Mouse (Mus musculus): Measurements from ENCODE around the gene Sarm1. TPM values are rescaled to one million over a fixed set of nuclear protein-coding genes. Genes with fewer than 3 reads are reported as not detected.

Gene Sarm1
- polyA plus RNA-seq, 1 experiment from 2014 or later: 0.16 TPM

DNA sequence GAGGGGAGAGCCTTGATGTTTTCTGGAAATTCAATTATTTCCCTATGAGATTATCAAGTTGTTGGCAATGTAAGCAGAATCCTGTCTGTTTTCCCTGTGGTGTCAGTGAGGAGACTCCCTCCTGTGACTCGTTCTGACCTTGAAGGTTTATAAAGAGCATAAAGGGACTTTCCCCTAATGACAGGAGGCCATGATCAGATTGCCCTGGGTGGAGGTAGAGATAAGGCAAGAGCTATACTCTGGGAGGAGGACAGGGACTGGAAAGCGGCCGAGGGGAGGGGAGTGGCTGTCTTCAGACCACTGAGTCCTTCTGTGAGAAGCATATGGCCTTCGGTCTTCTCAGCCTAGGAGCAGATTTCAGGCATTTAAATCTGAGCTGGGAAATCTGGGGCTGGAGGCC, 63.5 kb downstream of the Sarm1 start:
- ATAC-seq (ENCODE audit: low read depth) (no peak), DNase-seq (no peak)
- no peak overlapping the region for H3K4me3 ChIP-seq (replicated peaks)
- H3K27ac ChIP-seq: no peak overlapping the region
- 34% methylated on average over 4 of the region's 4 CpGs for WGBS (ENCODE audit: insufficient replicate concordance)
- peaks cover 13% of the 10 kb centered on the region for H3K4me1 ChIP-seq (replicated peaks)
- no peak overlapping the region for H3K4me2 ChIP-seq
- peaks cover 10% of the 10 kb centered on the region for H3K27me3 ChIP-seq
- H3K9ac ChIP-seq: no peak overlapping the region
- no peaks in the 10 kb centered on the region for H3K9me3 ChIP-seq (replicated peaks)
- no peaks in the 10 kb centered on the region for H3K36me3 ChIP-seq

DNA sequence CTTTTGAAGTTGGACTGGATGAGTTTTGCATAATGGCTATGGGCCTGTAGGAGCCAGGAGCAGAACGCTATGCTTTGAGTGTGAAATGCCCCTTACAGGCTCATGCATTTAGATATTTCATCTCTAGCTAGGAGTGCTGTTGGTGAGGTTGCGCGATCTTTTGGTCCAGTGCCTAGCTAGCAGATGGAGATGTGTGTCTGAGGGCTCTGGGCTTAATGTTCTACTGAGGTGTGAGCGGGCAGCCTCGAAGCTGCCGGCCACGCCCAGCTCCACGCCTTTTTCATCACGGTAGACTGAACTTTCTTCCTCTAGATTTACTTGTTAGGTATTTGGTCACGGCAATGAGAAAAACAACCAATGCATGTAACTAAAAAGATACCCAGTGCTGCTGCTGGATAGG, 66.4 kb downstream of the Sarm1 start:
- H3K4me3 ChIP-seq (replicated peaks): no peak overlapping the region
- H3K9ac ChIP-seq: no peak overlapping the region
- H3K27ac ChIP-seq: no peak overlapping the region
- no peaks in the 10 kb centered on the region for H3K36me3 ChIP-seq
- H3K4me1 ChIP-seq (replicated peaks): peaks cover 11% of the 10 kb centered on the region
- peaks cover 7% of the 10 kb centered on the region; the same call in 1 of the 2 replicates for H3K27me3 ChIP-seq
- ATAC-seq (ENCODE audit: low read depth): no peak
- DNase-seq: no peak
- WGBS (ENCODE audit: insufficient replicate concordance): 64% methylated on average over 10 of the region's 10 CpGs
- H3K4me2 ChIP-seq: no peak overlapping the region
- no peaks in the 10 kb centered on the region for H3K9me3 ChIP-seq (replicated peaks)

GRCm38 (mm10) chr11:78430195-78430878, 67.2 kb downstream of the Sarm1 start:
- Histone ChIP-seq H3K9me3 (replicated peaks) (no peaks in the 10 kb centered on the region), H3K4me2 (no peak overlapping the region), H3K36me3 (no peaks in the 10 kb centered on the region), H3K9ac (no peak overlapping the region), H3K4me1 (replicated peaks) (0 out of 2 replicates have a peak, but pooled peaks cover 4% of the 10 kb centered on the region), H3K27ac (no peak overlapping the region), H3K27me3 (peaks cover 4% of the 10 kb centered on the region; the same call in 1 of the 2 replicates), H3K4me3 (replicated peaks) (no peak overlapping the region)
- DNase-seq (no peak), ATAC-seq (ENCODE audit: low read depth) (no peak)
- WGBS (ENCODE audit: insufficient replicate concordance): 41% methylated on average over 11 of the region's 11 CpGs

- no peak overlapping the region for H3K27ac ChIP-seq
- no peaks in the 10 kb centered on the region for H3K36me3 ChIP-seq
- H3K4me3 ChIP-seq (replicated peaks): no peak overlapping the region
- WGBS (ENCODE audit: insufficient replicate concordance): 71% methylated on average over 5 of the region's 5 CpGs
- no peak overlapping the region for H3K9ac ChIP-seq
- DNase-seq (no peak), ATAC-seq (ENCODE audit: low read depth) (no peak)
- 0 out of 2 replicates have a peak, but pooled peaks cover 4% of the 10 kb centered on the region for H3K4me1 ChIP-seq (replicated peaks)
- no peaks in the 10 kb centered on the region for H3K9me3 ChIP-seq (replicated peaks)
- H3K4me2 ChIP-seq: no peak overlapping the region
- 0 out of 2 replicates have a peak, but pooled peaks cover 2% of the 10 kb centered on the region for H3K27me3 ChIP-seq
These were observed 69.2 kb downstream of the Sarm1 start for GRCm38 (mm10) chr11:78428309-78428708.

- 69% methylated on average over 6 of the region's 6 CpGs for WGBS (ENCODE audit: insufficient replicate concordance)
- 0 out of 2 replicates have a peak, but pooled peaks cover 4% of the 10 kb centered on the region for H3K4me1 ChIP-seq (replicated peaks)
- no peak overlapping the region for H3K27ac ChIP-seq
- H3K27me3 ChIP-seq: peaks cover 6% of the 10 kb centered on the region
- no peaks in the 10 kb centered on the region for H3K36me3 ChIP-seq
- no peak overlapping the region for H3K4me3 ChIP-seq (replicated peaks)
- no peak for ATAC-seq (ENCODE audit: low read depth)
- H3K9me3 ChIP-seq (replicated peaks): no peaks in the 10 kb centered on the region
- no peak overlapping the region for H3K9ac ChIP-seq
- no peak overlapping the region for H3K4me2 ChIP-seq
- no peak for DNase-seq
These were observed 69.9 kb downstream of the Sarm1 start for GRCm38 (mm10) chr11:78427655-78428054.

DNA sequence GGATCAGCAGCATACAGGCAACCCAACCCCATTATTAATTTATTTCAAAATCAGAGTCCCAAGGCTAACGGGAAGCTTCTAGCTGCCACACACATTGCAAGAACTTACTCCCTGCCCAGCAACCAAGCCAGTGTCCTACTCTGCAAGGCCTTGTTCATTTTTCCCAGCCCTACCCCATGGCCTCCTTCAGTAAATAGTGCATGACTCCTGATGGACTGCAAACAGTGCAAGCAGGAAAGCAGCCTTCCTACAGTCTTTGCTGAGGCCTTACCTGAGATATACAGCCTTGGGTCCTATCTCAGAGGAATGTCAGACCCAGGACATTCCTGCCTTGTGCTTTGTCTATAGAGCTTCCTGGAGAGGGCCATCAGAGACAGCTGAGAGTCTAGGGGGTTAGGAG, 72.0 kb downstream of the Sarm1 start:
- DNase-seq (no peak), ATAC-seq (ENCODE audit: low read depth) (no peak)
- Histone ChIP-seq H3K4me1 (replicated peaks) (peaks cover 11% of the 10 kb centered on the region), H3K9ac (no peak overlapping the region), H3K4me3 (replicated peaks) (no peak overlapping the region), H3K27me3 (peaks cover 22% of the 10 kb centered on the region), H3K36me3 (no peaks in the 10 kb centered on the region), H3K4me2 (no peak overlapping the region), H3K27ac (no peak overlapping the region), H3K9me3 (replicated peaks) (no peaks in the 10 kb centered on the region)
- 90% methylated on average over 1 of the region's 1 CpGs for WGBS (ENCODE audit: insufficient replicate concordance)

- no peak for ATAC-seq (ENCODE audit: low read depth)
- H3K27ac ChIP-seq: no peak overlapping the region
- peaks cover 11% of the 10 kb centered on the region for H3K4me1 ChIP-seq (replicated peaks)
- H3K27me3 ChIP-seq: peaks cover 26% of the 10 kb centered on the region
- no peak for DNase-seq
- no peaks in the 10 kb centered on the region for H3K9me3 ChIP-seq (replicated peaks)
- H3K9ac ChIP-seq: no peak overlapping the region
- WGBS (ENCODE audit: insufficient replicate concordance): 42% methylated on average over 2 of the region's 2 CpGs
- no peak overlapping the region for H3K4me2 ChIP-seq
- H3K4me3 ChIP-seq (replicated peaks): no peak overlapping the region
- H3K36me3 ChIP-seq: no peaks in the 10 kb centered on the region
These were observed 73.2 kb downstream of the Sarm1 start for GRCm38 (mm10) chr11:78424352-78424751.

Other genes starting within 250 kb of the Sarm1 start
- gene 2610507B11Rik, start 236.0 kb downstream of the Sarm1 start, polyA plus RNA-seq (2015; fragmentation: Nextera tagmentation; extraction: Ambion mirVana): 33.6 and 42.8 TPM in 2 replicates
- 0.06 TPM in 1 of 2 replicates, not detected in the other for gene BC030499, start 206.9 kb downstream of the Sarm1 start, polyA plus RNA-seq (2015; fragmentation: Nextera tagmentation; extraction: Ambion mirVana)
- 30.3 and 32.6 TPM in 2 replicates for gene Spag5, start 196.2 kb downstream of the Sarm1 start, polyA plus RNA-seq (2015; fragmentation: Nextera tagmentation; extraction: Ambion mirVana)
- 4.9 and 5.2 TPM in 2 replicates for gene Aldoc, start 174.8 kb downstream of the Sarm1 start, polyA plus RNA-seq (2015; fragmentation: Nextera tagmentation; extraction: Ambion mirVana)
- 32.3 and 37.1 TPM in 2 replicates for gene Pigs, start 169.3 kb downstream of the Sarm1 start, polyA plus RNA-seq (2015; fragmentation: Nextera tagmentation; extraction: Ambion mirVana)
- 27.4 and 28.0 TPM in 2 replicates for gene Unc119, start 154.3 kb downstream of the Sarm1 start, polyA plus RNA-seq (2015; fragmentation: Nextera tagmentation; extraction: Ambion mirVana)
- not detected in 2 replicates for gene Foxn1, start 111.2 kb downstream of the Sarm1 start, polyA plus RNA-seq (2015; fragmentation: Nextera tagmentation; extraction: Ambion mirVana)
- 0.07 TPM in 1 of 2 replicates, not detected in the other for gene Slc13a2, start 75.5 kb downstream of the Sarm1 start, polyA plus RNA-seq (2015; fragmentation: Nextera tagmentation; extraction: Ambion mirVana)
- 6.1 and 6.5 TPM in 2 replicates for gene Slc46a1, start 32.1 kb downstream of the Sarm1 start, polyA plus RNA-seq (2015; fragmentation: Nextera tagmentation; extraction: Ambion mirVana)
- gene Vtn, start 1.3 kb upstream of the Sarm1 start, polyA plus RNA-seq (2015; fragmentation: Nextera tagmentation; extraction: Ambion mirVana): 297 and 348 TPM in 2 replicates
- 0.09 and 0.24 TPM in 2 replicates for gene Sebox, start 5.7 kb upstream of the Sarm1 start, polyA plus RNA-seq (2015; fragmentation: Nextera tagmentation; extraction: Ambion mirVana)
- 30.1 and 31.9 TPM in 2 replicates for gene Tmem199, start 14.4 kb upstream of the Sarm1 start, polyA plus RNA-seq (2015; fragmentation: Nextera tagmentation; extraction: Ambion mirVana)
- 78.1 and 82.4 TPM in 2 replicates for gene Poldip2, start 14.4 kb upstream of the Sarm1 start, polyA plus RNA-seq (2015; fragmentation: Nextera tagmentation; extraction: Ambion mirVana)
- 15.6 and 16.4 TPM in 2 replicates for gene Tnfaip1, start 38.6 kb upstream of the Sarm1 start, polyA plus RNA-seq (2015; fragmentation: Nextera tagmentation; extraction: Ambion mirVana)
- gene Ift20, start 38.6 kb upstream of the Sarm1 start, polyA plus RNA-seq (2015; fragmentation: Nextera tagmentation; extraction: Ambion mirVana): 83.1 and 88.6 TPM in 2 replicates
- gene Tmem97, start 53.0 kb upstream of the Sarm1 start, polyA plus RNA-seq (2015; fragmentation: Nextera tagmentation; extraction: Ambion mirVana): 110 and 122 TPM in 2 replicates
- gene Nlk, start 199.6 kb upstream of the Sarm1 start, polyA plus RNA-seq (2015; fragmentation: Nextera tagmentation; extraction: Ambion mirVana): 6.4 and 6.5 TPM in 2 replicates

All from liver, embryonic 13.5 days (tissue).